Mouse (Mus musculus) kidney, adult 9 months (tissue): ENCODE results near the gene Tmx1.

ENCODE experiments used
- DNase-seq: peaks from one replicate; pipeline ENCODE4 v3.0.0; 2022

Tmx1 gene

DNA sequence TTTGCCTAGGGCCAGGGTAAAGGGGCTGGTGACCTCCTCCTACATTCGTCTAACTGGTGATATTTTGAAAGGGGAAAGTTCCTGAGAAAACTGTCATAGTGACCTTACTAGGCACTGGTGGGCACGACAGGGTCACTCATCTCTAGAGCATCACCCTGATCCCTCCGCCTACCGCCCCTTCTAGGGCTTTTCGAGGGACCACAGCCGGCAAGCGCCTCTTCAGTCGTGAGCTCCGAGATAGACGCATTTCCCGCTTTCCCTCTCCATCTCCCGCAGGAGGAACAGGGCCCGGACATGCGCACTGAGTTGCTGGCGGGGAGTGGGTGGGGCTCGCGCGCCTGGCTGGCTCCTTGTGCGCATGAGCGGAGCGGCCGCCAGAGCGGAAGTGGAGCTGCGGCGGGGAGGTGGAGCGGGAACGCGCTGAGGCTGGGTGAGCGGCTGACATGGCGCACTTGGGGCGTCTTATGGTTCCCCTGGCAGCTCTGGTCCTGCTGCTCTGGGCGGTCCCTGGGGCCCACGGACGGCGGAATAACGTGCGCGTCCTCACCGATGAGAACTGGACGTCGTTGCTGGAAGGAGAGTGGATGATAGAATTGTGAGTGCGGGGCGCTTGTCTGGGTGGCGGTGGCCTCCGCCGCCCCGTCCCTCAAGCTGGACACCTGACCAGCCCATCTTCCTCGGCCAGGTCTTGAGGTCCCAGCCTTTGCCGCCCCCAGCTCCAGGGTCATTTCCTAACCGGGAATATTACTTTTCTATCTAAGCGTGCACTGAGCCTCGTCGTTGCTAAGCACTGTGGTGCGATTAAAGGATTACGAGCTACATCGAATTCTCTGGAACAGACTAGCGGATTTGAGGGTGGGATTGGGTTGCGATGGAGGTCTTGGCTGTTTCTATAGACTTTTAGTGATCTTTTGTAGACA, at the start of gene Tmx1:
Gene Tmx1, plus strand, starts transcription at position 370 of the 920 bp plus-strand sequence.
- DNase-seq = peak; percentile 98

DNA sequence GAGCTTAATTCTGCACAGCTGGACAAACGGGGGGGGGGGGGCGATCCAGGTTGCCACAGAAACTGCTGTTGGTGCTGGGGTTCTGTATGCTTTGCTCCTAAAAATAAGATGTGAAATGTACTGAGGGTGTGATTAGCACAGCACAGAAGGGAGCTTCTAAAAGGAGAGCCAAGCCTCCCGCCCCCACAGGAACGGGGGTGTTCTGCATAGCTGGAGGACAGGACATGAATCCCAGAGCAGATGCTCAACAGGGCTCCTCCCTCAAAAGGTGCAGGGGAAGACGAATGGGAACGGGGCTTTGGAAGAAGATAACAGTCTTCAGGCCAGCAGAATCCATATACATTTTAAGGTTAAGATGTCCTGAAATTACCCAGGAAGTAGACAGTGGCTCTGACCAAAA, 48.6 kb upstream of the Tmx1 start:
- no peak for DNase-seq

DNA sequence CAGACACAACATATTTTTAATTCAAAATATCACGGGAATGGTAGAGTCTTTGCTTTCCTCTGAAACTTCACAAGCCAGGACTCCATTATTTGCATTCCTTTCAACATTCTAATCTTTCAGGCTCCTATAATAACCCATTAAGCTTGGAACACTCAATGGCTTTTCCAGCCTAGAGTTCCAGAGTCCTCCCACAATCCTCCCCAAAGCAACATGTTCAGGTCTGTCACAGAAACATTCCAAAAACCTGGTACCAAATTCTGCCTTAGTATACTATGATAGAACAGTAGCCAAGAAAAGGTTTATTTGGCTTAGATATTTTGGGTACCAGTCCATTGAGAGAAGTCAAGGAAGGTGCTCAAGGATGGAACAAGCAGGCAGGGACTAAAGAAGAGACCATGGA, 44.5 kb upstream of the Tmx1 start:
- DNase-seq = no peak

DNA sequence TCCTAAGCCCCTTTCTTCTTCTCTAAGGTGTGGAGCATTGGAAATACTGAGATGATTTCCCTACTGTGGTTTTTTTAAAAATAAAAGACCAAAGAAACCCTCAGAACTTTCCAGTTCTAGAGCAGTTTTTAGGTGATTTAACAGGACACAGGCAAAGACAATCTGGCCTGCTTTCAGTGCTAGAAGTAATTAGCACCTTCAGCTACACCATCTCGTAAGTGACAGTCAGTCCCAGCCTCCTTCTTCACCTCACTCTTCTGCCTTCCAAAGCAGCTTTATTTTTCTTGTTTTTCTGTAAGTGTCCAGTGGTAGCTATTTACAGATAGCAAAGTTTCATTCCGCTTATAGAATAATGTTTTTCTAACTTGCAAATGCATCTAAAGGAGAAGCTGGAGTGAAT, 43.3 kb upstream of the Tmx1 start:
- DNase-seq = no peak

DNA sequence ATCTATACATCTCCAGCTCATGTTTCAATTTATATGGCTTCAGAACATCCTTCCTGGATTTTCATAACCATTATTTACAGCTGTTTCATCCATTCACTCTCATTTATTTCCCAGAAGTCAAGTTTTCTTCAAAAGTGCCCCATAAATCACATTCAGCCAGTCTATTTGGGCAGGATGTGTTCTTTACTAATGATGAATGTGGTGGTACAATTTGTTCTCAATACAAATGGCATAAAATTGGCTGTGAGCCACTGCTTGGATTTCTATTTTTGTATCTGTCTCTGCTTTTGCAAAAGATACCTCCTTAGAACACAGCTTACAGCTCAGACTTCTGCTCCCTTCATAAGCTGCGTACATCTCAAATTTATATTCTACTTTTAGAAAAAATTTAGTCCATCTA, 32.7 kb upstream of the Tmx1 start:
- peak; percentile 6 for DNase-seq

DNA sequence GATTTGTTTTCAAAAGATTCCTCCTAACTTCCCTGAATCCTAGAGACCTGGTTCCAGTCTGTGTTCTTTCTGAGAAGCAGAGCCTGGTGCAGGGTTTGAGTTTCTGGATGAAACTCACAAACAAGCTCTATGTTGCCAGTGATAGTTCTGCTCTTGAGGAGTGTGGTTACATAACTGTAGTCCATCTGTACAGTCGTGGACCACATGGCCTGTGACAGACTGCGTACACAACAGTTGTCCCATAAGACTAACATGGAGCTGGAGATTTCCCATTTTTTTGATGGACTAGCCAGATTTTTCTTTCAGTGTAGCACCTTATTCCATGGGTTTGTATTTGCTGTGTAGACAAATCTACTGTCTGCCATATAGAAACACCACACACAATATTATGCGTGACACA, 31.9 kb upstream of the Tmx1 start:
- no peak for DNase-seq

DNA sequence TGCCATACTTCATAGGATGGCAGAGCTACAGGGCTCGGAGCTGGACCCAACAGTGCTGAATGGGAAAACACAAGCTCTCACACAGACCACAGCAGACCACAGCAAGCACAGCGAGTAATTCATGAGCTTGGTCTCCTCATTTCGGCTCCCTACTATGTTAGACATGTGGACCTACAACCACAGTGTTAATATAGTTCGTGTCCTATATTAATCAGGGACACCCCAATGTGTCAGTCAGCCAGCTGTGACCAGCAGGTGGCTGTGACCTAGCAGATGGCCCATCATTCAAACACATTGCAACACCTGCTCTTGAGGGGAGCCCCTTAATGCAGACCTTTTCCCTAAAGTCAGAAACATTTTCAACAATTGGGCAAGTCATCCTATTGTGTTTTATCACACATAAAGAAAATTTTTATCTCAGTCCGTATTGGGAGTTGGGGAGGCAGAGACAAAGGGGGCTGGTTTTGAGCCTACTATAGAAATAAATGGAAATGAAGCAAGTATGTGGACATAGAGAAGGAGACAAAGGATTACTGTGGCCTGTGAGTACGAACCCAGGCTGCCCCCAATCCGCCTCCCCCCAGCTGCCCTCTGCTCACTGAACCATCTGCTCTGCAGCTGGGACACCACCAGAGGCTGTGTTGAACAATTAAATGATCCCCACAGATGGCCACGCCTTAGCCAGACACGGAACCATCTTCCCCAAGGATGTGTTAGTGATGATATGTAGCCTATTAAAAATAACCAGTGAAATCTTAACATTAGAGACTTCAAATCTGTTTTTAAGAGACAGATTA, 30.4 kb upstream of the Tmx1 start:
- DNase-seq = no peak

DNA sequence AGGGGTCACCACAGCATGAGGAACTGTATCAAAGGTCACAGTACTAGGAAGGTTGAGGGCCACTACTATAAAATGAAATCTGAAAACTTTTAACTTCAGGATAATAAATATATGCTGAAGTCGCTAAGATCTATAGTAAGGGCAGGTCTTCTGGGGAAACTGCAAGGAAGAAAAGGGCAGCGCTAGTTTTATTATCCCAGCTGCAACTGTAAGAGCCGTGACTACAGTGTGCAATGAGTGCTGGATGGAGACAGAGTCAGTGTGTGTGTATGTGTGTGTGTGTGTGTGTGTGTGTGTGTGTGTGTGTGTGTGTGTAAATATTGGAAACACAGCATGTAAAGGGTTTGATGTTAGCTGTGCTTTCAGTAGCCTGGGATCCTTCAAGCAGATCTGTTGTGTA, 25.0 kb upstream of the Tmx1 start:
- no peak for DNase-seq

DNA sequence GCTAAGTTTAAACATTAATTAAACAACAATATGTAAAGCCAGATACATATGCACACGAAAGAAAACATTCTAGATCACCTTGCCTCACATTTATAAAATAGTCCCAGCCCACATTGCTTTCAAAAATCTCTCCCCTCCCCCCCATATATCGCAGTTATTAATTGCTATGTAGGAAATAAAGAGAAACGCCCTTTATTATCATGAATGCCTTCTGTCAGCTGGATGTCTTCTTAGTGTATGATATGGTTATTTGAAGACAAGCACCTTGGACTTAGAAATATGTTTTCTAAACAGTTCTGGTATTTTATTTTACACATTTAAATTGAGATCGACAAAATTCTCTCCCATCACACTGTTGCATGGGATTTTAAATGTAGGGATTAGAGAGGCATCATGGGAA, 23.3 kb upstream of the Tmx1 start:
- no peak for DNase-seq

DNA sequence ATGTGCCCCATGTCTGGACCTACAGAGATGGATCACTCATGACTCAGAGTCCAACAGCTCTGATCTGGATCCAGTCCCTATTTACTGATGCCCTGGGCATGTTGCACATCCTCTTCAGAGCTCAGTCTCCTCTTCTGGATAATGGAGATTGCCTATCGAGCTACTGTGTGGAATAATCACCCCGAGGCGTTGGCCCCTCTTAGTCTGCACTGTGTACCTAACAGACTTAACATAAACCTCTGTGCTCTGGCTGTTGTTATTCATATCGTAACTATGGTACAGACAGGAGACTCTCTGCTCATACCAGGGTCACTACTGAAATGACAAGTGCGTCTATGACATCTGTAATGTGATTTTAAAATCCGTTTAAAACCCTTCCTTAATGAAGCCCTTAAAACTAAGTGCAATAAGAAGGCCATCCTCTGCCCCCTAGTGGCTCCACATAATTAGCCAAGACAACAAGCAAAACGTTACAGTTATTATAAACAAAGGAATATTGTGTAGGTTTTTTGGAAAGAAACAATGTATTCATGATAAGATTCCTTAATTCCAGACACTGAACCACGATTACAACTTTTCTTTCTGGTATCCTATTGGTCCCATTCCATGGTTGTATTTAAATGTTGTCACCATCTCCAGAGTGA, 22.5 kb upstream of the Tmx1 start:
- DNase-seq = peak; percentile 46

DNA sequence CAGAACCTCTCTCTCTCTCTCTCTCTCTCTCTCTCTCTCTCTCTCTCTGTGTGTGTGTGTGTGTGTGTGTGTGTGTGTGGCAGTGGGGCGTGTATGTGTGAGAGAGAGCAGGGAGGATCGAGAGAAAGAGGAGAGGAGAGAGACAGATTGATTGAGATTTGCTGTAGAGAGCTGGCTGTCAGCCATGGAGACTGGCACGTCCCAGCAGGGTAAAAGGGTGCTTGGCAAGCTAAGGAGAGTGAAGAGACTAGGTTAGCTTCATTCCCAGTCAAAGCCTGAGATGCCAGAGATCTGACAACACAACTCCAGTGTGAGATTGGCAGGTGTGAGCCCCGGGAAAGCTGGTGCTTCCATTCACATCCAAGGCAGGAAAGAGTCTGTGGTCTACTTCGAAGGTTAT, 21.5 kb upstream of the Tmx1 start:
- no peak for DNase-seq

DNA sequence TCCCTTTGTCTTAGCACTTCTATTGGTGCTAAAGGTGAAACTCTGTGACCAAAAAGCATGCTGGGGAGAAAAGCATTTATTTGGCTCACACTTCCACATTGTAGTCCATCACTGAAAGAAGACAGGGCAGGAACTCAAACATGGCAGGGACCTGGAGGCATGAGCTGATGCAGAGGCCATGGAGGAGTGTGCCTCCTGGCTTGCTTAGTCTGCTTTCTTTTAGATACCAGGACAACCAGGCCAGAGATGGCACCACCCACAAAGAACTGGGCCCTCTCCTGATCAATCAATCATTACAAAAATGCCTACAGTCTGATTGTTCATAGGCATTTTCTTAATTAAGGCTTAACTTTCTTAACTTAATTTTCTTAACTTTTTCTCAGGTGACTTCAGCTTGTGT, 2.9 kb upstream of the Tmx1 start:
- DNase-seq = no peak

DNA sequence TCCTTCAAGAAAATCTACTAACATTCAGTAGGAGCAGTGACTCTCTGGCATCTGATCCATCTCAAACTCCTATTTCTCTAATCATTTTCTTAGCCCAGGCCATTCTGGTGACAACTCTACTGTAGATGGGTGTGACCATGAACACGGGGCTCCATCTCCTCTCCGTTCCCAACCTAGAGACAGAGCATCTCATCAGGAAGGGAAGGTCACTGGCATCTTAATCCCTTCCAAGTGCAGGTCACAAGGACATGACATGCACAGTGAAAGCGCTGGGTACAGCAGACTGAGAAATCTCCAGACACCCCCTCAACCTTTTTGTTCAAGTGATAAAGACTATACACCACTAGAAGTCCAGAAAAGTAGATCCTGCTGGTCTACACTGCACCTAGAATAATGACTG, 1.4 kb upstream of the Tmx1 start:
- DNase-seq = no peak

DNA sequence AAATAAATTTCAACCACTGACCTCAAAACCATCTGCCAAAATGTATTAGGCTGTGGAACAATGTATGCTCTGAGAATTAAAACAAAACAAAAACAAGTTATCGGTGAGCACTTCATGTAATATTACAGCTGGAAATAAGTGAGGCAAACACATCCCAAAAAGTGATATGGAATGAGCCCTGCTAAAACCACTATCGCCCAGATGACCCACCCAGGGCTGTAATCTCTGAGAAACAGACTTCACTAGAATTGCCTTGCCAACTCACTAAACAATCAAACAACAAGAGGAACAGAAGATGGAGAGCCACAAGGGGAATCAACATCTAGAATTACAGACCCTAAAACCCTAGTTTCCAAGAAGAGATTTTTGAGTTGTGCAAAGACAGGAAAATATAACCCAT, 752 bp upstream of the Tmx1 start:
- DNase-seq = no peak

DNA sequence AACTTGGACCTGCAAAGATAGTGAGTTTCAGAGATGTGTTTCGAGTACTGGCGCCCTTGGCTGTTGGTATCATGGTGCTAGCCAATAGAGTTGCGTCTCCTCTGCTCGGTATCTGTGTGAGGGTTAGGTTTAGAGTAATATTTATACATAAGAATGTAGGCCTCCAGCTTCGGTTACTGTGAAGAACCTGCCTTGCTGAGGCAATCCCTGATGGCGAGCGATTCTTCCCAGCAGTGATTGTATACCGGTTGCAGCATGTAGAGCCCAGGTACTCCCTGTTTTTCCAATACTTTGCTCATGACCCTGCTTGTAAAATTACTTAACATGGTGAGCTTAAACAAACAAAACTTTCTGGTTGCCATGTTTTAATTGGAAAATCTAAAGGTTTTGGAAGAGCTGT, 2.3 kb downstream of the Tmx1 start:
- DNase-seq = no peak

DNA sequence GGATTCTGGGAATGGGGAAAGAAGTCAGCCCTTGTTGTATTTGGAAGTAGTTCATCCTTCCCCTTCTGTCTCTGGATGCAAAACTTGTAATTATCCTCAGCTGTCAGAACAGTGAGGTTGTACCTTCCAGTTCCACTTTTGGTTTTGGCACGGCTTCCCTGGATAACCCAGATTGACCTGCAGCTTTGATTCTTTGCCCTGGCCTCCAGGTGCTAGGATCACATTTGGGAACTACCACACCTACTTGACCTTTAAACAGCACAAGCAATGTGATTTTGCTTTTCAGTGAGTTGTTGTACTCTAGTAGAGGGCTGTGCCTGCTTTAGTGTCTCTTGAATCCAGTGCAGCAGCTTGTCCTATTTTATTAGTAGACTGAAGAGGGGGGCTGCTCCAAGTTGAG, 6.7 kb downstream of the Tmx1 start:
- DNase-seq = no peak

DNA sequence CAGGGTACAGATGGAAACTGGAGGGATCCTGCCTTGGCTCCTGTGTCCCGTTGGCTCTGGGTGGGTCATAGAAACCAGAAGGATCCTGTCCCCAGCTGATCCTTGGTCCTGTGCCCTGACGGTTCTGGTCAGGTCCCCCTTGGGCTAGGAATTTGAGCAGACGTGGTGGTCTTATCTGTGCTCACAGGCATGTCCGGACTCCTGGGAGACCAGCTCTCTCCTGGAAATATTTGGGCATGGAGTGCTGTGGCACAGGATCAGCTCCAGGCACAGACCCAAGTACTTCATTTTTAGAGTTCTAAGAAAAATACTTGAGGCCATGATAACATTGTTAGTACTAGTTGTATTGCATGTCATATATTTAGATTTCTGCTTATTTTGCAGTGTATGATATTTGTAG, 11.1 kb downstream of the Tmx1 start:
- no peak for DNase-seq

DNA sequence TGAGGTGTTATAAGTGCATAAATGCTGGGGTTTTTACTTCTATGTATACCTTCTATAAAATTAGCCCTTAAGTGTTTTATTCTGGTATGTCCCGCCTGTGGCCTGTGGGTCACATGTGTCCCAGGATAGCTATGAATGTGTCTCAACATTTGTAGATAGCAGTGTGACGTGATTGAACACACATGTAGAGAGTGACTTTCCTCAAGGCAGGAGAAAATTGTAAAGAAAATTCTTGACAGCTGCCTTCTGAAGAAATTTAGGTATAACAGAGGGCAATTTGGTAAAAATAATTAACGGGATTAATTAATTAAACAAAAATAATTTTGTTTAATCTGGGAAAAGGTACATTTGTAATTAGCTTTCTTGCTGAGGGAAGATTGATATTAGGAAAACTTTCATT, 22.4 kb downstream of the Tmx1 start:
- DNase-seq = no peak

DNA sequence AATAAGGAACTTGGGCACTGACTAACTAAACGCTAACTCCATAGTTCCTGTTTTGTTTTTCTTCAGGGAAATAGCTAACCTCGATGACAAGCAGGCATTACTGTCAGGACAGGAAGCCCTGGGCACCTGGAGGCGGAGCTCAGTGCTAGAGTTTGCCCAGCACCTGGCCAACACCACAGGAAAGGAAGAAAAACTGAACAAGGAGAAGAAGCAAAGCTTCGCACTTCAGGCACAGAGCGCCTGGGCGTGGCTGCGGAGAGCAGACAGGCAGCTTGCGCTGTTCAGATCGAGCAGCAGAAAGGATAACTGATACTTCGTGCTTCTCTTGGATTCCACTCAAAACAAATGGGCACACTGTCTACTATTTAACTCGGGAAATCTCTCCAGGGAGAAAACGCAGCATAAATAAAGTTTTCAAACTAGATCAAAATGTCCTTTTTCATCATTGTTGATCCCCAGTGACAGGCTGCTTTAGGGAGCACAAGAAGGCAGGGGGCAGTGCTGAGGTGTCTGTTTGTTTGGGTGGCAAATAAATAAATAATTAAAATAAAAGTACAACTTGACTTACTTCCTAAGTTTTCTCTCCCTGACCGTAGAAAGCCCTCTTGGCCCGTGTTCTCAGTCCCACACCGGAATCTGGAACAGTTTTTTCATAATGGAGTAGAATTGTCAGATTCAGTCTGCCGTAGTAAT, 24.1 kb downstream of the Tmx1 start:
- no peak for DNase-seq

DNA sequence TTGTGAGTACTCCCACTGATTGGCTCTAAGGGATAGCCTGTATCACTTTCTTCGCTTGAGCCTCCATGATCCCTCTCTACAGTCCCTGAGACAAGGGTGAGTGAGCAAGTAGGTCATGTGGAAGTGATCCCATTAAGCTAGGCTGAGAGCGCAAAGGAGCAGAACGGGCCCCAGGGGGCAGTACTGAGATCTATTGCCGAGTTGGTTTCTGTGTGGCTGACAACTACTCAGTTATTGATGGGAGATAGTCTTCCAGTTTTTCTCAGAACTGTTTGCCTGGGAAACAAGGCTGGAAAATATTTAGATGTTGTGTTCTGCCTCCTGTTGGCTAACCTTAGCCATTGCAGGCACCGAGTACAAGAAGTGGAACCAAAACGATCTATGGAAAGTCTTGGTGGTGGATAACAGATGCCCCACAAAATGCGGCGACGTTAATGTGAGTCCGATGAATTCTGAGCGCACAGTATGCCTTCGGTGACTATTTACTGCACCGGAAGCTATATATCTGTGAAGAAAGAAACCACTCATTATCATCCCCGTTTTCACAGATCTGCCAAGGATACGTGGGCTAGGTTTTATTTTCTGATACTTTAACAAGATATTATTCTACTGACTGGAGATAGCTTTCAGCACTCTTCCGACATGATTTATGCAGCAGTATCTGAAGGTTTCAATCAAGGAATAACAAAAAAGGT, 24.8 kb downstream of the Tmx1 start:
- peak; percentile 82 for DNase-seq

DNA sequence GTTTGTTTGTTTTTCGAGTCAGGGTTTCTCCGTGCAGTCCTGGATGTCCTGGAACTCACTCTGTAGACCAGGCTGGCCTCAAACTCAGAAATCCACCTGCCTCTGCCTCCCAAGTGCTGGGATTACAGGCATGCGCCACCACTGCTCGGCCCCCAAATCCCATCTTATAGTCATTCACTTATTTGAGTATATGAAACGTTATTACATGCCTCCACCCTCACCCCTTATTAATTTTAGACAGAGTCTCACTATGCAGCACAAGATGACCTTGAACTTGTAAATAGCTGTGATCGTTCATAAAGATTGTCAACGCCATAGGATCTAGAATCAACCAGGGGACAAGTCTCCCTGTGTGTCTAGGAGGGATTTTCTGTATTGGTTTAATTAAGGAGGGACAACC, 33.1 kb downstream of the Tmx1 start:
- no peak for DNase-seq

DNA sequence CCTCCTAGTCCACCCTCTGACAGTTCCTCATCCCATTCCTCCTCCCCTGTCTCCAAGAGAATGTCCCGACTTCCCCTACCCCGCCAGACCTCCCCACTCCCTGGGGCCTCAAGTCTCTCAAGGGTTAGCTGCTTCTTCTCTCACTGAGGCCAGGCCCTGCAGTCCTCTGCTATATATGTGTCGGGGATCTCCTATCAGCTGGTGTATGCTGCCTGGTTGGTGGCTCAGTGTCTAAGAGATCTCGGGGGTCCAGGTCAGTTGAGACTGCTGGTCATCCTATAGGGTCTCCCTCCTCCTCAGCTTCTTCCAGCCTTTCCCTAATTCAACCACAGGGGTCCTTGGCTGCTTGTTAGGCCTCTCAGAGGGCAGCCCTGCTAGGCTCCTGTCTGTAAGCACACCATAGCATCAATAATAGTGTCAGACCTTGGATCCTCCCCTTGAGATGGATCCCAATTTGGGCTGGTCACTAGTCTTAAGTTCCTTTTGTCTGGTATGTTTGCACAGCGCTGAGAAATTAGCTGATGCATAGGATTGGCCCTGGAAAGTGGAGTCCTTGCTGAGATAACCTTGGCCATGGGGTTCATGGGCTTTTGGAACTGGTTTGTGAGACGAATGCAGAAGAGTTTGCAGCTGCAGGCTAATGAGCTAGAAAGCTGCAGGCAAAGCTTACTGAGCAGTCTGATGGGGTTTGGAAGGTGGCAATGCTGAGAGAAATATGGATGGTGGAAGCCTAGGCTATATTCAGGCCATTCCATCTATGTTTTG, 34.0 kb downstream of the Tmx1 start:
- DNase-seq = no peak
